Mouse (Mus musculus): ENCODE measurements around the gene Arsb. TPM values are rescaled to one million over a fixed set of nuclear protein-coding genes. Genes with fewer than 3 reads are reported as not detected.

Arsb gene
- total and polyA plus RNA-seq, 2 experiments, result 7.3 to 19.1 TPM

GRCm38 (mm10) chr13:93761831-93762230 is 9.6 kb upstream of the Arsb start:
- H3K9ac ChIP-seq (ENCODE audit: low read depth, low read length), result no peak overlapping the region
- no peaks in the 10 kb centered on the region for H3K27me3 ChIP-seq (ENCODE audit: control insufficient read depth, insufficient read depth, low read length)
- no peak overlapping the region for H3K27ac ChIP-seq (replicated peaks; ENCODE audit: insufficient read depth, low read depth, low read length)
- no peak overlapping the region for H3K4me3 ChIP-seq (ENCODE audit: insufficient read depth, low read depth, low read length)
- TF ChIP-seq POLR2A (IDR thresholded peaks at IDR 0.05; ENCODE audit: extremely low read depth, insufficient read depth, low read length) (no peak), CTCF (IDR thresholded peaks at IDR 0.05; ENCODE audit: low read depth, low read length) (no peak)
- no peaks in the 10 kb centered on the region for H3K79me2 ChIP-seq (ENCODE audit: control insufficient read depth, insufficient read depth, low read length)
- no peaks in the 10 kb centered on the region for H3K4me1 ChIP-seq (ENCODE audit: control insufficient read depth, insufficient read depth, low read length)
- H3K36me3 ChIP-seq (ENCODE audit: control insufficient read depth, insufficient read depth, low read length), result no peaks in the 10 kb centered on the region
- DNase-seq (ENCODE audit: extremely low read depth, low read depth, low spot score), result no peak
- WGBS, result 96% methylated on average over 8 of the region's 8 CpGs

GRCm38 (mm10) chr13:93762879-93763278 is 8.6 kb upstream of the Arsb start:
- DNase-seq (ENCODE audit: extremely low read depth, low read depth, low spot score), result no peak
- 87% methylated on average over 3 of the region's 3 CpGs for WGBS
- no peak overlapping the region for H3K9ac ChIP-seq (ENCODE audit: low read depth, low read length)
- no peak for TF ChIP-seq CTCF (IDR thresholded peaks at IDR 0.05; ENCODE audit: low read depth, low read length)
- no peak for TF ChIP-seq POLR2A (IDR thresholded peaks at IDR 0.05; ENCODE audit: extremely low read depth, insufficient read depth, low read length)
- H3K79me2 ChIP-seq (ENCODE audit: control insufficient read depth, insufficient read depth, low read length), result no peaks in the 10 kb centered on the region
- no peaks in the 10 kb centered on the region for H3K27me3 ChIP-seq (ENCODE audit: control insufficient read depth, insufficient read depth, low read length)
- H3K4me3 ChIP-seq (ENCODE audit: insufficient read depth, low read depth, low read length), result no peak overlapping the region
- H3K27ac ChIP-seq (replicated peaks; ENCODE audit: insufficient read depth, low read depth, low read length), result no peak overlapping the region
- H3K36me3 ChIP-seq (ENCODE audit: control insufficient read depth, insufficient read depth, low read length), result no peaks in the 10 kb centered on the region
- H3K4me1 ChIP-seq (ENCODE audit: control insufficient read depth, insufficient read depth, low read length), result no peaks in the 10 kb centered on the region

- 90% methylated on average over 13 of the region's 13 CpGs for WGBS
- DNase-seq (ENCODE audit: extremely low read depth, low read depth, low spot score), result no peak
- Histone ChIP-seq H3K79me2 (ENCODE audit: control insufficient read depth, insufficient read depth, low read length) (no peaks in the 10 kb centered on the region), H3K27me3 (ENCODE audit: control insufficient read depth, insufficient read depth, low read length) (no peaks in the 10 kb centered on the region), H3K4me1 (ENCODE audit: control insufficient read depth, insufficient read depth, low read length) (no peaks in the 10 kb centered on the region), H3K27ac (replicated peaks; ENCODE audit: insufficient read depth, low read depth, low read length) (no peak overlapping the region), H3K9ac (ENCODE audit: low read depth, low read length) (no peak overlapping the region), H3K36me3 (ENCODE audit: control insufficient read depth, insufficient read depth, low read length) (no peaks in the 10 kb centered on the region), H3K4me3 (ENCODE audit: insufficient read depth, low read depth, low read length) (no peak overlapping the region)
- no peak for TF ChIP-seq CTCF (IDR thresholded peaks at IDR 0.05; ENCODE audit: low read depth, low read length)
- no peak for TF ChIP-seq POLR2A (IDR thresholded peaks at IDR 0.05; ENCODE audit: extremely low read depth, insufficient read depth, low read length)
Observed at GRCm38 (mm10) chr13:93764321-93764973, 7.0 kb upstream of the Arsb start.

GRCm38 (mm10) chr13:93771031-93771587 is 321 bp upstream of the Arsb start:
- no peak overlapping the region; the same call in 1 of the 2 replicates for H3K9ac ChIP-seq (ENCODE audit: low read depth, low read length)
- peak overlapping the region; percentile 60; the same call in 1 of the 2 replicates for H3K27ac ChIP-seq (replicated peaks; ENCODE audit: insufficient read depth, low read depth, low read length)
- TF ChIP-seq CTCF (IDR thresholded peaks at IDR 0.05; ENCODE audit: low read depth, low read length) (no peak), POLR2A (IDR thresholded peaks at IDR 0.05; ENCODE audit: extremely low read depth, insufficient read depth, low read length) (no peak)
- H3K4me3 ChIP-seq (ENCODE audit: insufficient read depth, low read depth, low read length), result peak overlapping the region; percentile 83; the same call in 1 of the 2 replicates
- peak; percentile 70 for DNase-seq (ENCODE audit: extremely low read depth, low read depth, low spot score)
- H3K27me3 ChIP-seq (ENCODE audit: control insufficient read depth, insufficient read depth, low read length), result no peaks in the 10 kb centered on the region
- 42% methylated on average over 9 of the region's 9 CpGs for whole genome bisulfite sequencing
- H3K4me1 ChIP-seq (ENCODE audit: control insufficient read depth, insufficient read depth, low read length), result peaks cover 6% of the 10 kb centered on the region
- no peaks in the 10 kb centered on the region for H3K36me3 ChIP-seq (ENCODE audit: control insufficient read depth, insufficient read depth, low read length)
- H3K79me2 ChIP-seq (ENCODE audit: control insufficient read depth, insufficient read depth, low read length), result no peaks in the 10 kb centered on the region; the same call in 1 of the 2 replicates

- WGBS, result 7% methylated on average over 8 of the region's 8 CpGs
- peak overlapping the region; percentile 96 for H3K27ac ChIP-seq (replicated peaks; ENCODE audit: insufficient read depth, low read depth, low read length)
Observed at GRCm38 (mm10) chr13:93772279-93772636, 828 bp downstream of the Arsb start.

GRCm38 (mm10) chr13:93772861-93773260 is 1.4 kb downstream of the Arsb start:
- no peak for TF ChIP-seq POLR2A (IDR thresholded peaks at IDR 0.05; ENCODE audit: extremely low read depth, insufficient read depth, low read length)
- TF ChIP-seq CTCF (IDR thresholded peaks at IDR 0.05; ENCODE audit: low read depth, low read length), result no peak
- Histone ChIP-seq H3K4me3 (ENCODE audit: insufficient read depth, low read depth, low read length) (no peak overlapping the region), H3K36me3 (ENCODE audit: control insufficient read depth, insufficient read depth, low read length) (no peaks in the 10 kb centered on the region), H3K79me2 (ENCODE audit: control insufficient read depth, insufficient read depth, low read length) (no peaks in the 10 kb centered on the region; the same call in 1 of the 2 replicates), H3K9ac (ENCODE audit: low read depth, low read length) (no peak overlapping the region), H3K27me3 (ENCODE audit: control insufficient read depth, insufficient read depth, low read length) (no peaks in the 10 kb centered on the region), H3K27ac (replicated peaks; ENCODE audit: insufficient read depth, low read depth, low read length) (no peak overlapping the region), H3K4me1 (ENCODE audit: control insufficient read depth, insufficient read depth, low read length) (peaks cover 6% of the 10 kb centered on the region)
- WGBS, result 81% methylated on average over 7 of the region's 7 CpGs
- DNase-seq (ENCODE audit: extremely low read depth, low read depth, low spot score), result no peak

More at GRCm38 (mm10) chr13:93772279-93772636, 828 bp downstream of the Arsb start:
- H3K79me2 ChIP-seq (ENCODE audit: control insufficient read depth, insufficient read depth, low read length), result no peaks in the 10 kb centered on the region; the same call in 1 of the 2 replicates
- DNase-seq (ENCODE audit: extremely low read depth, low read depth, low spot score), result no peak
- peak overlapping the region; percentile 83 for H3K4me3 ChIP-seq (ENCODE audit: insufficient read depth, low read depth, low read length)
- no peaks in the 10 kb centered on the region for H3K27me3 ChIP-seq (ENCODE audit: control insufficient read depth, insufficient read depth, low read length)
- no peak for TF ChIP-seq CTCF (IDR thresholded peaks at IDR 0.05; ENCODE audit: low read depth, low read length)
- TF ChIP-seq POLR2A (IDR thresholded peaks at IDR 0.05; ENCODE audit: extremely low read depth, insufficient read depth, low read length), result no peak
- peak overlapping the region; percentile 86 for H3K9ac ChIP-seq (ENCODE audit: low read depth, low read length)
- H3K36me3 ChIP-seq (ENCODE audit: control insufficient read depth, insufficient read depth, low read length), result no peaks in the 10 kb centered on the region
- H3K4me1 ChIP-seq (ENCODE audit: control insufficient read depth, insufficient read depth, low read length), result peaks cover 6% of the 10 kb centered on the region
